Mouse (Mus musculus) heart, embryonic 16.5 days (tissue): ENCODE results near the gene Espn. TPM values are rescaled to one million over a fixed set of nuclear protein-coding genes. Genes with fewer than 3 reads are reported as not detected.

Experiments
- ATAC-seq: fragments of 200-750 bp; cut with Nextera tagmentation; replicated peaks from 2 replicates; pipeline ENCODE4 v1.8.0; 2017; ENCODE audit warnings: moderate number of reproducible peaks; ENCODE audit not compliant: insufficient read depth, low FRiP score; ENCODE audit errors: extremely low read depth
- H3K27ac ChIP-seq: fragments of 300-500 bp; sonication (generic); 2 replicates; pipeline ENCODE4 v1.5.1; 2014; ENCODE audit warnings: mild to moderate bottlenecking, low read length, control low read depth, moderate library complexity
- H3K27me3 ChIP-seq: fragments of 300-500 bp; sonication (generic); 2 replicates; pipeline ENCODE4 v1.6.1; 2014; ENCODE audit warnings: low read length, mixed read lengths; ENCODE audit not compliant: control insufficient read depth, insufficient read depth
- H3K36me3 ChIP-seq: fragments of 300-500 bp; sonication (generic); 2 replicates; pipeline ENCODE4 v1.6.1; 2014; ENCODE audit not compliant: control insufficient read depth, insufficient read depth
- H3K4me1 ChIP-seq: fragments of 300-500 bp; sonication (generic); 2 replicates; pipeline ENCODE4 v1.6.1; 2014; ENCODE audit warnings: low read length, mixed read lengths; ENCODE audit not compliant: control insufficient read depth, insufficient read depth
- H3K4me2 ChIP-seq: fragments of 300-500 bp; sonication (generic); 2 replicates; pipeline ENCODE4 v1.6.1; 2014; ENCODE audit warnings: low read depth, mild to moderate bottlenecking, control low read depth, low read length
- H3K4me3 ChIP-seq: fragments of 300-500 bp; sonication (generic); 2 replicates; pipeline ENCODE4 v1.5.1; 2014; ENCODE audit warnings: mild to moderate bottlenecking, control low read depth, low read length
- H3K9ac ChIP-seq: fragments of 300-500 bp; sonication (generic); 2 replicates; pipeline ENCODE4 v1.6.1; 2014; ENCODE audit warnings: low read length, control low read depth
- H3K9me3 ChIP-seq: fragments of 300-500 bp; sonication (generic); replicated peaks from 2 replicates; pipeline ENCODE4 v1.6.1; 2016; ENCODE audit warnings: low read length; ENCODE audit not compliant: control insufficient read depth
- WGBS: fragments of 180-500 bp; shearing (Covaris S2); extraction: QIAGEN DNeasy Blood & Tissue Kit; methylation state at CpG from one replicate; pipeline ENCODE4 v1.1.7; 2014; 5-methylcytosine and 5-hydroxymethylcytosine counted together
- polyA plus RNA-seq: library from polyadenylated mRNA; unstranded; fragments of >200 nt; fragmentation: Nextera tagmentation; extraction: Ambion mirVana; gene quantifications from 2 replicates; pipeline ENCODE4 v1.2.1, GENCODE M21; 2015

The Espn gene
- polyA plus RNA-seq, 1 experiment from 2014 or later, result 1.5 TPM

GRCm38 (mm10) chr4:152078105-152078530 is 74.1 kb downstream of the Espn start:
- no peak for ATAC-seq

GRCm38 (mm10) chr4:152077191-152077590 is 75.0 kb downstream of the Espn start:
- no peaks in the 10 kb centered on the region for H3K27me3 ChIP-seq
- no peak overlapping the region for H3K27ac ChIP-seq
- H3K36me3 ChIP-seq, result no peaks in the 10 kb centered on the region
- no peak for ATAC-seq
- peaks cover 7% of the 10 kb centered on the region for H3K4me1 ChIP-seq
- no peak overlapping the region for H3K4me2 ChIP-seq
- no peaks in the 10 kb centered on the region for H3K9me3 ChIP-seq
- H3K9ac ChIP-seq, result no peak overlapping the region
- no peak overlapping the region for H3K4me3 ChIP-seq
- 82% methylated on average over 9 of the region's 9 CpGs for WGBS

More at GRCm38 (mm10) chr4:152078105-152078530, 74.1 kb downstream of the Espn start:
- WGBS, result 87% methylated on average over 10 of the region's 10 CpGs
- no peaks in the 10 kb centered on the region for H3K9me3 ChIP-seq
- H3K4me1 ChIP-seq, result no peaks in the 10 kb centered on the region
- no peaks in the 10 kb centered on the region for H3K36me3 ChIP-seq
- no peak overlapping the region for H3K4me2 ChIP-seq
- no peak overlapping the region for H3K27ac ChIP-seq
- no peaks in the 10 kb centered on the region for H3K27me3 ChIP-seq
- no peak overlapping the region for H3K4me3 ChIP-seq
- no peak overlapping the region for H3K9ac ChIP-seq

- WGBS, result 81% methylated on average over 9 of the region's 9 CpGs
- Histone ChIP-seq H3K4me2 (no peak overlapping the region), H3K27ac (no peak overlapping the region), H3K9me3 (no peaks in the 10 kb centered on the region), H3K4me1 (peaks cover 9% of the 10 kb centered on the region), H3K9ac (no peak overlapping the region), H3K27me3 (no peaks in the 10 kb centered on the region), H3K4me3 (no peak overlapping the region), H3K36me3 (no peaks in the 10 kb centered on the region)
- no peak for ATAC-seq
Observed at GRCm38 (mm10) chr4:152074548-152074947, 77.6 kb downstream of the Espn start.

- WGBS, result 80% methylated on average over 6 of the region's 6 CpGs
- no peak overlapping the region for H3K4me3 ChIP-seq
- no peaks in the 10 kb centered on the region for H3K36me3 ChIP-seq
- H3K9ac ChIP-seq, result no peak overlapping the region
- no peak for ATAC-seq
- H3K4me1 ChIP-seq, result peaks cover 9% of the 10 kb centered on the region
- no peaks in the 10 kb centered on the region for H3K9me3 ChIP-seq
- H3K27me3 ChIP-seq, result no peaks in the 10 kb centered on the region
- no peak overlapping the region for H3K4me2 ChIP-seq
- H3K27ac ChIP-seq, result no peak overlapping the region
Observed at GRCm38 (mm10) chr4:152073715-152074114, 78.5 kb downstream of the Espn start.

- no peaks in the 10 kb centered on the region for H3K27me3 ChIP-seq
- no peak overlapping the region for H3K4me3 ChIP-seq
- no peaks in the 10 kb centered on the region for H3K9me3 ChIP-seq
- no peak overlapping the region for H3K4me2 ChIP-seq
- 56% methylated on average over 10 of the region's 10 CpGs for WGBS
- no peak overlapping the region for H3K27ac ChIP-seq
- 0 out of 2 replicates have a peak, but pooled peaks have one; percentile 35 for ATAC-seq
- H3K9ac ChIP-seq, result no peak overlapping the region
- no peaks in the 10 kb centered on the region for H3K36me3 ChIP-seq
- peaks cover 9% of the 10 kb centered on the region for H3K4me1 ChIP-seq
Observed at GRCm38 (mm10) chr4:152072655-152073054, 79.5 kb downstream of the Espn start.

GRCm38 (mm10) chr4:152072121-152072601 is 80.0 kb downstream of the Espn start, which contains the start of gene Plekhg5:
TSS of gene Plekhg5 (plus strand) at chr4:152072498.
- no peak within 1 kb of the TSS for H3K9ac ChIP-seq
- no peaks in the 10 kb centered on the region for H3K9me3 ChIP-seq
- no peak within 1 kb of the TSS for H3K4me3 ChIP-seq
- no peak within 1 kb of the TSS for H3K4me2 ChIP-seq
- H3K27ac ChIP-seq, result no peak within 1 kb of the TSS
- 41% methylated on average over 10 of the region's 10 CpGs for WGBS
- no peaks in the 10 kb centered on the region for H3K36me3 ChIP-seq
- H3K27me3 ChIP-seq, result no peaks in the 10 kb centered on the region
- peaks cover 9% of the 10 kb centered on the region for H3K4me1 ChIP-seq
- ATAC-seq, result no peak

- 72% methylated on average over 11 of the region's 11 CpGs for WGBS
- Histone ChIP-seq H3K27ac (no peak overlapping the region), H3K4me2 (no peak overlapping the region)
Observed at GRCm38 (mm10) chr4:152070494-152071396, 81.4 kb downstream of the Espn start.

More at GRCm38 (mm10) chr4:152070494-152071396, 81.4 kb downstream of the Espn start:
- peaks cover 9% of the 10 kb centered on the region for H3K4me1 ChIP-seq
- H3K9ac ChIP-seq, result no peak overlapping the region
- H3K4me3 ChIP-seq, result no peak overlapping the region
- ATAC-seq, result no peak
- no peaks in the 10 kb centered on the region for H3K27me3 ChIP-seq
- no peaks in the 10 kb centered on the region for H3K9me3 ChIP-seq
- no peaks in the 10 kb centered on the region for H3K36me3 ChIP-seq
